Mouse (Mus musculus) CH12.LX (cell line): Measurements from ENCODE around the gene Snx9.

ENCODE experiments used
- CTCF ChIP-seq, 2 experiments: IDR thresholded peaks in 1 of 2; conservative IDR thresholded peaks in 1 of 2; 2 replicates each; pipeline ENCODE4 v1.5.1; 2011 to 2012; ENCODE audit warnings: low read depth in 2 of 2, low read length in 2 of 2, improper control_type of control experiment in 1 of 2, inconsistent platforms in 1 of 2, mild to moderate bottlenecking in 1 of 2, moderate library complexity in 1 of 2
- JUND ChIP-seq: conservative IDR thresholded peaks from 2 replicates; pipeline ENCODE4 v1.6.1; 2011; ENCODE audit warnings: low read depth, low read length, improper control_type of control experiment
- MAZ ChIP-seq: IDR thresholded peaks from 2 replicates; pipeline ENCODE4 v1.6.1; 2012; ENCODE audit warnings: low read depth, mild to moderate bottlenecking, inconsistent platforms, low read length, improper control_type of control experiment, moderate library complexity
- POLR2A ChIP-seq: IDR thresholded peaks from 2 replicates; pipeline ENCODE4 v1.6.1; 2011; ENCODE audit warnings: low read depth, mild to moderate bottlenecking, improper control_type of control experiment, low read length
- TCF12 ChIP-seq: IDR thresholded peaks from 2 replicates; pipeline ENCODE4 v1.6.1; 2014; ENCODE audit warnings: low read depth, mild to moderate bottlenecking, inconsistent platforms, low read length, improper control_type of control experiment

GRCm38 (mm10) chr17:5886181-5886810 is 45.2 kb downstream of the Snx9 start:
- TF ChIP-seq POLR2A: no peak
- no peak for TF ChIP-seq MAZ
- TF ChIP-seq TCF12: no peak
- TF ChIP-seq CTCF (conservative IDR thresholded peaks at IDR 0.05 in 1 of 2, IDR thresholded peaks at IDR 0.05 in 1 of 2; ENCODE audit: low read depth in 2 of 2, low read length in 2 of 2): no peak
- no peak for TF ChIP-seq JUND
